Comparison of ENCODE assay signal across 9 mouse cellular contexts in genomic region chr6:51795300-51795699, GRCm38 (mm10).
DNase-seq lines count a peak whose midpoint lies in the region; ATAC-seq lines count a peak whose summit lies in the region.
"Had no signal": no experiment of that assay in that cellular context is flagged by ENCODE, and none has a peak within 500 bp of the region (broad histone marks: within the 10 kb centered on the region; RNA-seq: fewer than 3 reads in every experiment).

No protein-coding gene starts in this region.

- H3K36me3 ChIP-seq in midbrain, embryonic 10.5 days: no peaks in the 10 kb centered on the region
- no peaks in the 10 kb centered on the region for H3K36me3 ChIP-seq in midbrain, embryonic 13.5 days
- H3K36me3 ChIP-seq: hindbrain, embryonic 15.5 days had no signal

- H3K4me1 ChIP-seq in midbrain, embryonic 10.5 days: no peaks in the 10 kb centered on the region
- peaks cover 7% of the 10 kb centered on the region for H3K4me1 ChIP-seq in midbrain, embryonic 13.5 days (replicated peaks)

- no peak overlapping the region for H3K4me3 ChIP-seq in midbrain, embryonic 10.5 days
- H3K4me3 ChIP-seq in midbrain, embryonic 13.5 days (replicated peaks): no peak overlapping the region
- H3K4me3 ChIP-seq: hindbrain, embryonic 15.5 days had no signal

- H3K27me3 ChIP-seq in midbrain, embryonic 10.5 days (ENCODE audit: low read depth, poor library complexity, severe bottlenecking): no peaks in the 10 kb centered on the region
- no peaks in the 10 kb centered on the region for H3K27me3 ChIP-seq in midbrain, embryonic 13.5 days
- H3K27me3 ChIP-seq: hindbrain, embryonic 15.5 days had no signal

- H3K9ac ChIP-seq in midbrain, embryonic 13.5 days (replicated peaks): no peak overlapping the region
- H3K9ac ChIP-seq: hindbrain, embryonic 15.5 days had no signal

- ATAC-seq in midbrain, embryonic 13.5 days: no peak

- no peak overlapping the region for H3K27ac ChIP-seq in midbrain, embryonic 10.5 days (replicated peaks)
- no peak overlapping the region for H3K27ac ChIP-seq in midbrain, embryonic 13.5 days
- H3K27ac ChIP-seq: hindbrain, embryonic 15.5 days had no signal

- peak; percentile 29 for DNase-seq in cerebellum, adult 8-10 months
- no peak for DNase-seq in cerebellum, adult 11-12 months
- peak; percentile 53 for DNase-seq in midbrain, embryonic 10.5 days (ENCODE audit: low spot score)
- peak; percentile 73 for DNase-seq in adrenal gland, postnatal 14 days
- DNase-seq in heart, postnatal 14 days: peak; percentile 31 to 40
- DNase-seq in lung, postnatal 36 days: peak; percentile 76
- DNase-seq in Muller cell, postnatal 12 days (ENCODE audit: inconsistent ontology term): no peak

- 58% methylated on average over 4 of the region's 4 CpGs for WGBS in midbrain, embryonic 10.5 days
- 48% methylated on average over 4 of the region's 4 CpGs for WGBS in midbrain, embryonic 13.5 days

- no peak overlapping the region for H3K4me2 ChIP-seq in midbrain, embryonic 13.5 days (replicated peaks)
- H3K4me2 ChIP-seq: hindbrain, embryonic 15.5 days had no signal

- no peaks in the 10 kb centered on the region for H3K9me3 ChIP-seq in midbrain, embryonic 10.5 days (replicated peaks)
- H3K9me3 ChIP-seq in midbrain, embryonic 13.5 days: no peaks in the 10 kb centered on the region
- H3K9me3 ChIP-seq: hindbrain, embryonic 15.5 days had no signal

- intact Hi-C loops in heart, postnatal 14 days (cut with DNase I): no loop called here

Comparison
In these comparisons a context has a peak if more than half of its experiments do, and no peak if none do; other contexts are left out.
1. DNase-seq: peak in cerebellum, adult 8-10 months (single experiment), midbrain, embryonic 10.5 days (single experiment), adrenal gland, postnatal 14 days (single experiment), heart, postnatal 14 days (2 of 2) and lung, postnatal 36 days (single experiment); none in cerebellum, adult 11-12 months (single experiment) and Muller cell, postnatal 12 days (single experiment).